Mouse (Mus musculus) neural tube, embryonic 12.5 days (tissue): ENCODE data around the gene Vmn1r47. TPM values are rescaled to one million over a fixed set of nuclear protein-coding genes. Genes with fewer than 3 reads are reported as not detected.
"Not testable (repeated sequence)": the region's sequence is repeated elsewhere in the genome, so short reads cannot be mapped to it uniquely, and the experiment has no call there.

Source experiments
- ATAC-seq: fragments of 200-750 bp; cut with Nextera tagmentation; 2 replicates; pipeline ENCODE4 v1.8.0; 2017; ENCODE audit warnings: low read depth, mild to moderate bottlenecking, moderate TSS enrichment, moderate library complexity; ENCODE audit not compliant: low FRiP score
- H3K27ac ChIP-seq: fragments of 300-500 bp; sonication (generic); 2 replicates; pipeline ENCODE4 v1.5.1; 2016
- H3K27me3 ChIP-seq: fragments of 300-500 bp; sonication (generic); replicated peaks from 2 replicates; pipeline ENCODE4 v1.6.1; 2016; ENCODE audit warnings: mild to moderate bottlenecking
- H3K36me3 ChIP-seq: fragments of 300-500 bp; sonication (generic); 2 replicates; pipeline ENCODE4 v1.6.1; 2016; ENCODE audit warnings: mild to moderate bottlenecking
- H3K4me1 ChIP-seq: fragments of 300-500 bp; sonication (generic); 2 replicates; pipeline ENCODE4 v1.6.1; 2016
- H3K4me2 ChIP-seq: fragments of 300-500 bp; sonication (generic); replicated peaks from 2 replicates; pipeline ENCODE4 v1.6.1; 2016; ENCODE audit warnings: mild to moderate bottlenecking
- H3K4me3 ChIP-seq: fragments of 300-500 bp; sonication (generic); 2 replicates; pipeline ENCODE4 v1.5.1; 2016
- H3K9ac ChIP-seq: fragments of 300-500 bp; sonication (generic); 2 replicates; pipeline ENCODE4 v1.6.1; 2016; ENCODE audit warnings: mild to moderate bottlenecking
- H3K9me3 ChIP-seq: fragments of 300-500 bp; sonication (generic); 2 replicates; pipeline ENCODE4 v1.6.1; 2016; ENCODE audit warnings: mild to moderate bottlenecking
- WGBS: fragments of 180-500 bp; shearing (Covaris S2); methylation state at CpG from one replicate; pipeline ENCODE4 v1.1.7; 2016; 5-methylcytosine and 5-hydroxymethylcytosine counted together
- polyA plus RNA-seq: library from polyadenylated mRNA; unstranded; fragments of >200 nt; fragmentation: Nextera tagmentation; extraction: Ambion mirVana; gene quantifications from 2 replicates; pipeline ENCODE4 v1.2.1, GENCODE M21; 2016

Gene Vmn1r47
- not detected in 2 replicates for polyA plus RNA-seq

DNA sequence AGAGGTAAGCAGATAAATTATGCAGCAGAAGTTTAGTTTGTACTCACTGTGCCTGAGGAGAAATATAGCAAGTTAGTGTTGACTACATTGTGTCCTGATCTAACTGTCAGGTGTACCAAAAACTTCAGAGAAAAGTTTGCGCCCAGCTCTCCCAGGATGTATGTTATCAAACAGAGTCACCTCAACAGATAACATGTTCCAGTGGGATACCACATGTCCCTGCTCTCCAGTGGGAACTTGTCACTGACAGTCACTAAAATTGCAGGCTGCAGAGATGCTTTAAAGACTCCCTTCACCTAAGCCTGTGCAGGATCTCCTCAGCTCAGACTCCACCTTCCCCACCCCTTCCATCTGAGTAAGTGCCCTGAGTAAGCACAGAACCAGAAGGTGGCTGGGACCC is at the start of gene Vmn1r47:
Gene Vmn1r47, plus strand, starts transcription at position 301 of the 400 bp plus-strand sequence.
- H3K4me1 ChIP-seq, H3K27me3 ChIP-seq, H3K9me3 ChIP-seq, H3K27ac ChIP-seq, H3K36me3 ChIP-seq, H3K4me2 ChIP-seq, H3K4me3 ChIP-seq, ATAC-seq, H3K9ac ChIP-seq: not testable (repeated sequence)
- 90% methylated on average over 1 of the region's 1 CpGs for WGBS

DNA sequence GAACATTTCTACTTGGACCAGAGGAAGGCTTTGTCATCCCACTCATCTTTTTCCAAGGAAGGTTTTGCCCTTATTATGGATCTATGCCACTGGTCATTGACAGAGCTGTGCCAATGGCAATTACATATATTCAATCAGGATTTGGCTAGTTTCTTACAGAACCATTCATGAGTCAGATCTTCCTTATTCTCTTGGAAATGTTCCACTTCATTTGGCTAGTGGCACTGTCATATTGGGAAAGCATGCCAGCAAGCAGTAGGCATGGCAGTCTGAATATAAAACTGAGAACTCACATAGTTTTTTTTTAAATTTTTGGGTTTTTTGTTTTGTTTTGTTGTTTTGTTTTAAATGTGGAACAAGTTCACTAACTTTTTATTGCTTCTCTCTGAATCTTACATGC is 49.6 kb upstream of the Vmn1r47 start:
- no peak for ATAC-seq
- H3K4me2 ChIP-seq, result no peak overlapping the region

DNA sequence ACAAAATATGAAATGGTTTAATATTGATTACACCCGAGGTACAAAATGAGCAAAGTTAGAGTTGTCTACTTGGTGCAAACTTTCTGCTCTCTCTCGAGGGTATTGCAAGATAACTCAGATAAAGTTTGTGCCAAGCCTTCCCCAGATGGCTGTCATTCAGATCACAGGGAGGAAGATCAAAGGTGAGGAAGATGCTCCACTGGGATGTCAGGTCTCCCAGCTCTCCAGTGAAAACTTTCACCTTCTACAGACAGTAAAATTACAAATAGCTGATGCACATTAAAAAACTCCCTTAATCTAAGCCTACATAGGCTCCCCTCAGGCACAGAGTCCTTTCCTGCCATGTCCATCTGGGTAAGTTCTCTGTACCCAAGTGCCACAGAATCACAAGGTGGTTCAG is 46.9 kb upstream of the Vmn1r47 start, which contains the start of gene Vmn1r46:
Gene Vmn1r46, plus strand, starts transcription at position 301 of the 400 bp plus-strand sequence.
- Histone ChIP-seq H3K4me2 (no peak within 1 kb of the TSS), H3K4me1 (no peaks in the 10 kb centered on the region), H3K9ac (no peak within 1 kb of the TSS), H3K9me3 (peaks cover 12% of the 10 kb centered on the region), H3K27me3 (no peaks in the 10 kb centered on the region), H3K27ac (no peak within 1 kb of the TSS), H3K4me3 (no peak within 1 kb of the TSS), H3K36me3 (no peaks in the 10 kb centered on the region)
- no peak for ATAC-seq
- 59% methylated on average over 2 of the region's 2 CpGs for WGBS

More for the DNA sequence above, 49.6 kb upstream of the Vmn1r47 start:
- no peaks in the 10 kb centered on the region for H3K27me3 ChIP-seq
- H3K9me3 ChIP-seq, result peaks cover 7% of the 10 kb centered on the region; the same call in 1 of the 2 replicates
- no peaks in the 10 kb centered on the region for H3K36me3 ChIP-seq
- H3K4me1 ChIP-seq, result no peaks in the 10 kb centered on the region
- no peak overlapping the region for H3K27ac ChIP-seq
- H3K4me3 ChIP-seq, result no peak overlapping the region
- no peak overlapping the region for H3K9ac ChIP-seq

DNA sequence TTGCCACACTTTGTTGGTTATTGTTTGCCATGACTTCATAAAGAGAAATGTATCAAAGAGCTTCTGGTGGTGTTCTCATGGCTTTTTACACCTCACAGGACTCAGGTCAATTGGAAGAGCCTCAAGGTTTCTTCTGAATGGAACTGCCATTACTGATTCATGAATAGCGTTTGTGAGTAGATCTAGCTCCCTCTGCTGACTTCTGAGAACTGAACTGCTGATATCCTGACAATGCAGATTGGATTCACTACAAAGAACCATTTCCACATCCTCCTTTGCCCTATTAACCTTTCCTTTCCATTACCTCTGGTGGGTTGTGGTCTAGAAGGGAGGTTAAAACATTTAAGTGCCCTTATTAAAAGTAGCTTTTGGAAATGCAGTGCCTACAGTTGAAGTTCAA is 30.0 kb upstream of the Vmn1r47 start:
- Histone ChIP-seq H3K4me1 (no peaks in the 10 kb centered on the region), H3K9me3 (peaks cover 30% of the 10 kb centered on the region), H3K4me3 (no peak overlapping the region), H3K27me3 (no peaks in the 10 kb centered on the region), H3K36me3 (no peaks in the 10 kb centered on the region), H3K9ac (no peak overlapping the region), H3K27ac (no peak overlapping the region), H3K4me2 (no peak overlapping the region)
- ATAC-seq, result no peak
- WGBS, result 12% methylated on average over 1 of the region's 1 CpGs

DNA sequence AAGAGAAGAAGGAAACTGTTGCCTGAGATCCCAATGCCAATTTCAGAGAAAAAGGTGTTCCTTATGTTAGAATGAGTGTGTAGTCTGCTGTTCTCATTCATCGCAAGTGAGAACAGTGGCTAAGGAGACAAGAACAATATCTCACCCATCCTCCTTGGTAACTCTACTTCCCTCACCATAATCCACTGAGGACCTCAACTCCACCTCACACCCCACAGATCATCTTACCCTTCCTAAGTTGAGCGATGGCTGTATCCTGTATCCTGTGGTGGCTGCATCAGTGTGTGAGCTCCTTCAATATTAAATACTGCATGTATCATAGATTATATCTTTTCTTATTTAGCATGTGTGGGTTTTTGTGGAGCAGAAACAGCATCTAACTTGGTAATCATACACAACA is 20.8 kb downstream of the Vmn1r47 start, which contains the start of gene Vmn1r48:
Gene Vmn1r48, minus strand, starts transcription at position 101 of the 400 bp plus-strand sequence.
- WGBS, result no CpG with 5 or more reads among the region's 2 CpGs
- not testable (repeated sequence) for H3K9me3 ChIP-seq, H3K27me3 ChIP-seq, H3K4me3 ChIP-seq, H3K9ac ChIP-seq, ATAC-seq, H3K36me3 ChIP-seq, H3K4me1 ChIP-seq, H3K27ac ChIP-seq, H3K4me2 ChIP-seq

Other genes starting within 250 kb of the Vmn1r47 start
- not detected in 2 replicates for gene Vmn1r42, start 139.7 kb upstream of the Vmn1r47 start, polyA plus RNA-seq
- gene Vmn1r43, start 139.7 kb upstream of the Vmn1r47 start, polyA plus RNA-seq, result not detected in 2 replicates
- gene Vmn1r44, start 132.5 kb upstream of the Vmn1r47 start, polyA plus RNA-seq, result not detected in 2 replicates
- not detected in 2 replicates for gene Vmn1r45, start 75.5 kb upstream of the Vmn1r47 start, polyA plus RNA-seq
- not detected in 2 replicates for gene Vmn1r46, start 46.8 kb upstream of the Vmn1r47 start, polyA plus RNA-seq
- gene Vmn1r48, start 20.7 kb downstream of the Vmn1r47 start, polyA plus RNA-seq, result not detected in 2 replicates
- gene Vmn1r49, start 62.4 kb downstream of the Vmn1r47 start, polyA plus RNA-seq, result not detected in 2 replicates
- gene Vmn1r50, start 85.3 kb downstream of the Vmn1r47 start, polyA plus RNA-seq, result not detected in 2 replicates
- gene Vmn1r51, start 106.4 kb downstream of the Vmn1r47 start, polyA plus RNA-seq, result not detected in 2 replicates
- gene Vmn1r52, start 158.7 kb downstream of the Vmn1r47 start, polyA plus RNA-seq, result not detected in 2 replicates
- not detected in 2 replicates for gene V1ra8, start 186.6 kb downstream of the Vmn1r47 start, polyA plus RNA-seq
- gene Vmn1r53, start 208.3 kb downstream of the Vmn1r47 start, polyA plus RNA-seq, result not detected in 2 replicates
- gene Vmn1r54, start 230.2 kb downstream of the Vmn1r47 start, polyA plus RNA-seq, result not detected in 2 replicates